Mouse (Mus musculus) CH12.LX (cell line): ENCODE results near the gene Psmb7. TPM values are rescaled to one million over a fixed set of nuclear protein-coding genes. Genes with fewer than 3 reads are reported as not detected.
A peak's percentile ranks its signal among the peaks of the same experiment; 100 is the strongest.

ENCODE experiments used
- DNase-seq: peaks from one replicate; pipeline ENCODE4 v3.0.0-alpha.2; 2013; ENCODE audit errors: extremely low read depth
- H3K27ac ChIP-seq: 2 replicates; pipeline ENCODE4 v1.5.1; 2012; ENCODE audit warnings: low read depth, mild to moderate bottlenecking, control low read depth, moderate library complexity; ENCODE audit not compliant: insufficient read depth
- H3K27me3 ChIP-seq: replicated peaks from 2 replicates; pipeline ENCODE3; 2012; ENCODE audit warnings: inconsistent platforms
- H3K36me3 ChIP-seq, 2 experiments: replicated peaks in 1 of 2; 2 replicates each; pipeline versions ENCODE3 to v1.6.1; 2012; ENCODE audit warnings: inconsistent platforms in 1 of 2, low read length in 1 of 2, mild to moderate bottlenecking in 1 of 2, mixed read lengths in 1 of 2, moderate library complexity in 1 of 2; ENCODE audit not compliant: control insufficient read depth in 1 of 2, insufficient read depth in 1 of 2
- H3K4me1 ChIP-seq, 2 experiments: 2 replicates each; pipeline ENCODE4 v1.6.1; 2012; ENCODE audit warnings: inconsistent platforms in 1 of 2, moderate library complexity in 1 of 2; ENCODE audit not compliant: insufficient read depth in 2 of 2, control insufficient read depth in 1 of 2
- H3K4me2 ChIP-seq: 2 replicates; pipeline ENCODE4 v1.6.1; 2012; ENCODE audit warnings: low read depth, mild to moderate bottlenecking, control low read depth; ENCODE audit not compliant: poor library complexity, insufficient read depth, severe bottlenecking
- H3K4me3 ChIP-seq, 3 experiments: fragments of 150-350 bp in 1 of 3; sonication (generic) in 1 of 3; replicated peaks in 1 of 3; 2 replicates each; pipeline versions ENCODE3 to v1.5.1; 2011 to 2012; ENCODE audit warnings: low read depth in 2 of 3, low read length in 2 of 3, mild to moderate bottlenecking in 2 of 3, moderate library complexity in 2 of 3, control low read depth in 1 of 3, improper control_type of control experiment in 1 of 3, inconsistent platforms in 1 of 3, mixed read lengths in 1 of 3; ENCODE audit not compliant: poor library complexity in 1 of 3
- H3K79me2 ChIP-seq: replicated peaks from 2 replicates; pipeline ENCODE4 v1.6.1; 2012; ENCODE audit warnings: mild to moderate bottlenecking, moderate library complexity; ENCODE audit not compliant: control insufficient read depth, poor library complexity, insufficient read depth, severe bottlenecking; ENCODE audit errors: extremely low read depth
- H3K9ac ChIP-seq: 2 replicates; pipeline ENCODE4 v1.6.1; 2012; ENCODE audit warnings: low read depth, mild to moderate bottlenecking, control low read depth, moderate library complexity; ENCODE audit not compliant: insufficient read depth
- H3K9me3 ChIP-seq: replicated peaks from 2 replicates; pipeline ENCODE3; 2012; ENCODE audit warnings: low read length, inconsistent platforms, mixed read lengths
- BHLHE40 ChIP-seq: IDR thresholded peaks from 2 replicates; pipeline ENCODE4 v1.6.1; 2011; ENCODE audit warnings: mild to moderate bottlenecking, low read depth, low read length, improper control_type of control experiment
- CHD1 ChIP-seq: IDR thresholded peaks from 2 replicates; pipeline ENCODE4 v1.6.1; 2012; ENCODE audit warnings: low read depth, low read length, improper control_type of control experiment, inconsistent platforms
- CHD2 ChIP-seq: IDR thresholded peaks from 2 replicates; pipeline ENCODE4 v1.6.1; 2011; ENCODE audit warnings: low read length, improper control_type of control experiment
- CTCF ChIP-seq, 2 experiments: IDR thresholded peaks in 1 of 2; conservative IDR thresholded peaks in 1 of 2; 2 replicates each; pipeline ENCODE4 v1.5.1; 2011 to 2012; ENCODE audit warnings: low read depth in 2 of 2, low read length in 2 of 2, improper control_type of control experiment in 1 of 2, inconsistent platforms in 1 of 2, mild to moderate bottlenecking in 1 of 2, moderate library complexity in 1 of 2
- E2F4 ChIP-seq: IDR thresholded peaks from 2 replicates; pipeline ENCODE4 v1.6.1; 2011; ENCODE audit warnings: low read depth, low read length, improper control_type of control experiment; ENCODE audit not compliant: insufficient replicate concordance
- ELF1 ChIP-seq: IDR thresholded peaks from 2 replicates; pipeline ENCODE4 v1.6.1; 2014; ENCODE audit warnings: low read depth, mild to moderate bottlenecking, inconsistent platforms, low read length, improper control_type of control experiment
- EP300 ChIP-seq: IDR thresholded peaks from 2 replicates; pipeline ENCODE4 v1.6.1; 2011; ENCODE audit warnings: low read length, improper control_type of control experiment
- ETS1 ChIP-seq: conservative IDR thresholded peaks from 2 replicates; pipeline ENCODE4 v1.6.1; 2012; ENCODE audit warnings: low read depth, mild to moderate bottlenecking, inconsistent platforms, low read length, improper control_type of control experiment, moderate library complexity
- GABPA ChIP-seq: IDR thresholded peaks from 2 replicates; pipeline ENCODE4 v1.6.1; 2012; ENCODE audit warnings: low read depth, low read length, improper control_type of control experiment, inconsistent platforms; ENCODE audit not compliant: insufficient replicate concordance
- HCFC1 ChIP-seq: IDR thresholded peaks from 2 replicates; pipeline ENCODE4 v1.6.1; 2012; ENCODE audit warnings: low read depth, mild to moderate bottlenecking, inconsistent platforms, low read length, improper control_type of control experiment
- IRF4 ChIP-seq: IDR thresholded peaks from 2 replicates; pipeline ENCODE4 v1.6.1; 2014; ENCODE audit warnings: low read depth, mild to moderate bottlenecking, inconsistent platforms, low read length, improper control_type of control experiment
- JUN ChIP-seq: IDR thresholded peaks from 2 replicates; pipeline ENCODE4 v1.6.1; 2011; ENCODE audit warnings: low read depth, mild to moderate bottlenecking, low read length, improper control_type of control experiment, moderate library complexity; ENCODE audit not compliant: insufficient read depth
- JUND ChIP-seq: conservative IDR thresholded peaks from 2 replicates; pipeline ENCODE4 v1.6.1; 2011; ENCODE audit warnings: low read depth, low read length, improper control_type of control experiment
- KAT2A ChIP-seq: IDR thresholded peaks from 2 replicates; pipeline ENCODE4 v1.6.1; 2012; ENCODE audit warnings: low read length, improper control_type of control experiment, inconsistent platforms; ENCODE audit not compliant: insufficient replicate concordance
- MAX ChIP-seq: IDR thresholded peaks from 2 replicates; pipeline ENCODE4 v1.6.1; 2011; ENCODE audit warnings: low read length, improper control_type of control experiment
- MAZ ChIP-seq: IDR thresholded peaks from 2 replicates; pipeline ENCODE4 v1.6.1; 2012; ENCODE audit warnings: low read depth, mild to moderate bottlenecking, inconsistent platforms, low read length, improper control_type of control experiment, moderate library complexity
- MEF2A ChIP-seq: IDR thresholded peaks from 2 replicates; pipeline ENCODE4 v1.6.1; 2014; ENCODE audit warnings: low read depth, mild to moderate bottlenecking, inconsistent platforms, low read length, improper control_type of control experiment, borderline replicate concordance
- MYC ChIP-seq: IDR thresholded peaks from 2 replicates; pipeline ENCODE4 v1.6.1; 2011; ENCODE audit warnings: low read depth, mild to moderate bottlenecking, improper control_type of control experiment, low read length
- NRF1 ChIP-seq: IDR thresholded peaks from 2 replicates; pipeline ENCODE4 v1.6.1; 2014; ENCODE audit warnings: low read depth, mild to moderate bottlenecking, inconsistent platforms, low read length, improper control_type of control experiment, moderate library complexity
- PAX5 ChIP-seq: IDR thresholded peaks from 2 replicates; pipeline ENCODE4 v1.6.1; 2012; ENCODE audit warnings: low read length, inconsistent platforms, mixed read lengths
- POLR2A ChIP-seq: IDR thresholded peaks from 2 replicates; pipeline ENCODE4 v1.6.1; 2011; ENCODE audit warnings: low read depth, mild to moderate bottlenecking, improper control_type of control experiment, low read length
- RAD21 ChIP-seq: IDR thresholded peaks from 2 replicates; pipeline ENCODE4 v1.6.1; 2011; ENCODE audit warnings: low read depth, mild to moderate bottlenecking, low read length, improper control_type of control experiment, moderate library complexity
- RCOR1 ChIP-seq: conservative IDR thresholded peaks from 2 replicates; pipeline ENCODE4 v1.6.1; 2012; ENCODE audit warnings: low read depth, mild to moderate bottlenecking, inconsistent platforms, low read length, improper control_type of control experiment
- SMC3 ChIP-seq: IDR thresholded peaks from 2 replicates; pipeline ENCODE4 v1.6.1; 2011; ENCODE audit warnings: low read depth, low read length, improper control_type of control experiment
- TCF12 ChIP-seq: IDR thresholded peaks from 2 replicates; pipeline ENCODE4 v1.6.1; 2014; ENCODE audit warnings: low read depth, mild to moderate bottlenecking, inconsistent platforms, low read length, improper control_type of control experiment
- UBTF ChIP-seq: IDR thresholded peaks from 2 replicates; pipeline ENCODE4 v1.6.1; 2012; ENCODE audit warnings: low read depth, mild to moderate bottlenecking, inconsistent platforms, low read length, improper control_type of control experiment, moderate library complexity
- USF1 ChIP-seq: IDR thresholded peaks from 2 replicates; pipeline ENCODE4 v1.6.1; 2014; ENCODE audit warnings: low read depth, mild to moderate bottlenecking, inconsistent platforms, low read length, improper control_type of control experiment
- ZC3H11A ChIP-seq: IDR thresholded peaks from 2 replicates; pipeline ENCODE4 v1.6.1; 2012; ENCODE audit warnings: low read depth, mild to moderate bottlenecking, inconsistent platforms, low read length, improper control_type of control experiment
- ZKSCAN1 ChIP-seq: IDR thresholded peaks from 2 replicates; pipeline ENCODE4 v1.6.1; 2012; ENCODE audit warnings: low read depth, inconsistent platforms, low read length, improper control_type of control experiment, borderline replicate concordance
- ZMIZ1 ChIP-seq: IDR thresholded peaks from 2 replicates; pipeline ENCODE4 v1.6.1; 2012; ENCODE audit warnings: low read depth, mild to moderate bottlenecking, inconsistent platforms, low read length, improper control_type of control experiment
- ZNF384 ChIP-seq: IDR thresholded peaks from 2 replicates; pipeline ENCODE4 v1.6.1; 2012; ENCODE audit warnings: low read depth, low read length, improper control_type of control experiment, inconsistent platforms
- dilution Hi-C: fragments of 300-500 bp; cut with MboI; formaldehyde crosslinking; loops from 2 replicates; pipeline ENCODE4 v1.14.3; 2020; ENCODE audit warnings: low sequenced_read_pairs; ENCODE audit not compliant: extremely low pct_unique_long_range_greater_than_20kb, extremely low pct_ligation_motif_present
- in situ Hi-C: fragments of 300-500 bp; cut with MboI; formaldehyde crosslinking; loops from 3 replicates; pipeline ENCODE4 v1.14.3; 2019; ENCODE audit warnings: low sequenced_read_pairs, low pct_ligation_motif_present, low pct_unique_long_range_greater_than_20kb, mixed read lengths
- polyA plus RNA-seq: library from polyadenylated mRNA; unstranded; fragments of >175 nt; gene quantifications from 2 replicates; pipeline ENCODE4 v1.2.1, GENCODE M21; 2012; ENCODE audit warnings: low read depth; ENCODE audit not compliant: insufficient read length
- total RNA-seq, 2 experiments: library from RNA; depleted of rRNA; stranded (reverse); fragments of 300-350 nt in 1 of 2; fragments of >200 nt in 1 of 2; gene quantifications; 2 replicates each; pipeline ENCODE4 v1.2.3; 2012 to 2014

Psmb7 gene
- total and polyA plus RNA-seq, 3 experiments, result 334 to 415 (median 389) TPM

GRCm38 (mm10) chr2:38541570-38541969, 102.3 kb downstream of the Psmb7 start:
- Histone ChIP-seq H3K27me3 (no peaks in the 10 kb centered on the region), H3K36me3 (peaks cover 0 to 21% of the 10 kb centered on the region in 2 experiments), H3K9me3 (no peaks in the 10 kb centered on the region), H3K4me2 (peak overlapping the region; percentile 46), H3K4me1 (peaks cover 65 to 99% of the 10 kb centered on the region in 2 experiments), H3K4me3 (no peak overlapping the region), H3K27ac (peak overlapping the region; percentile 85), H3K9ac (peak overlapping the region; percentile 1; the same call in 1 of the 2 replicates), H3K79me2 (peaks cover 7% of the 10 kb centered on the region)
- dilution Hi-C loops, result no loop called here
- in situ Hi-C loops, result no loop called here
- 0 out of 2 replicates have a peak, but pooled peaks have one; percentile 2 for TF ChIP-seq CHD1
- TF ChIP-seq JUN, result no peak
- no peak for TF ChIP-seq ZC3H11A
- TF ChIP-seq CTCF (conservative IDR thresholded peaks at IDR 0.05 in 1 of 2, IDR thresholded peaks at IDR 0.05 in 1 of 2; ENCODE audit: low read depth in 2 of 2, low read length in 2 of 2), result no peak
- no peak for TF ChIP-seq POLR2A
- TF ChIP-seq ETS1, result no peak
- no peak for TF ChIP-seq PAX5
- no peak for DNase-seq

DNA sequence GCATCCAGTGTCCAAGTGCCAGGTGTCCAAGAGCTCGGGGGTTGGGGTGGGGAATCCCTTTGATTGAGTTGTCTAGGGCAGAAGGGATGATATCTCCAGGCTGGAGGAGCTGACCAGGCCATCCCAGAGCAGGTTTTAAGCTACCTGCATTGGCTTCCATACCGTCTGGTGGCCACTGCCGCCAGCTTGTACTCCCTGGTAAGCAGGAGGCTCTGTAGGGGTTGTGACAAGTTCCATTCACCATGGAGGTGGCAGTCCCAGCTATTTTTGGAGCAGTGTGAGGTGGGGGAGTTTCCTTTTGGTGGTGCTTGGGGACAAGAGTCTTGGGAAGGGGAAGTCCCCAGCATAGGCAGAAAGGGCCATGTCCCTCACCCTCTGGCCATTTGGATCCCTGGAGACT, 102.8 kb downstream of the Psmb7 start:
- Histone ChIP-seq H3K36me3 (peaks cover 0 to 19% of the 10 kb centered on the region in 2 experiments), H3K4me3 (no peak overlapping the region), H3K4me1 (peaks cover 70 to 99% of the 10 kb centered on the region in 2 experiments), H3K9me3 (no peaks in the 10 kb centered on the region), H3K79me2 (peaks cover 7% of the 10 kb centered on the region), H3K9ac (peak overlapping the region; percentile 8; the same call in 1 of the 2 replicates), H3K27ac (peak overlapping the region; percentile 85), H3K4me2 (peak overlapping the region; percentile 46), H3K27me3 (no peaks in the 10 kb centered on the region)
- dilution Hi-C loops, result no loop called here
- in situ Hi-C loops, result no loop called here
- peak; percentile 74 for DNase-seq
- TF ChIP-seq E2F4, result no peak
- TF ChIP-seq ETS1, result peak; percentile 92
- 0 out of 2 replicates have a peak, but pooled peaks have one; percentile 42 for TF ChIP-seq KAT2A
- TF ChIP-seq CHD2, result peak; percentile 79
- no peak for TF ChIP-seq ZC3H11A
- no peak for TF ChIP-seq CTCF (conservative IDR thresholded peaks at IDR 0.05 in 1 of 2, IDR thresholded peaks at IDR 0.05 in 1 of 2; ENCODE audit: low read depth in 2 of 2, low read length in 2 of 2)
- peak; percentile 100 for TF ChIP-seq MEF2A
- TF ChIP-seq RAD21, result peak; percentile 9
- no peak for TF ChIP-seq USF1
- TF ChIP-seq TCF12, result peak; percentile 87
- TF ChIP-seq POLR2A, result no peak
- TF ChIP-seq RCOR1, result peak; percentile 70; the same call in 1 of the 2 replicates
- TF ChIP-seq SMC3, result peak; percentile 11; the same call in 1 of the 2 replicates
- no peak for TF ChIP-seq CHD1
- no peak for TF ChIP-seq ZKSCAN1
- TF ChIP-seq MYC, result peak; percentile 56; the same call in 1 of the 2 replicates
- TF ChIP-seq MAZ, result peak; percentile 81; the same call in 1 of the 2 replicates
- TF ChIP-seq BHLHE40, result peak; percentile 76
- TF ChIP-seq JUND, result no peak
- TF ChIP-seq EP300, result peak; percentile 94
- no peak for TF ChIP-seq HCFC1
- no peak for TF ChIP-seq UBTF
- no peak for TF ChIP-seq GABPA
- 0 out of 2 replicates have a peak, but pooled peaks have one; percentile 9 for TF ChIP-seq NRF1
- TF ChIP-seq ZNF384, result no peak
- no peak for TF ChIP-seq JUN
- TF ChIP-seq IRF4, result peak; percentile 87
- 0 out of 2 replicates have a peak, but pooled peaks have one; percentile 55 for TF ChIP-seq ZMIZ1
- TF ChIP-seq MAX, result no peak
- 0 out of 2 replicates have a peak, but pooled peaks have one; percentile 20 for TF ChIP-seq ELF1
